30 mouse cellular contexts compared by ENCODE assay signal in genomic region chr16:20637410-20637809, GRCm38 (mm10). TPM values are rescaled to one million over a fixed set of nuclear protein-coding genes. Genes with fewer than 3 reads are reported as not detected.
DNase-seq lines count a peak whose midpoint lies in the region; ATAC-seq lines count a peak whose summit lies in the region.
"Had no signal": no experiment of that assay in that cellular context is flagged by ENCODE, and none has a peak within 500 bp of the region (broad histone marks: within the 10 kb centered on the region; RNA-seq: fewer than 3 reads in every experiment).

No protein-coding gene starts in this region.

- no peak for DNase-seq in hindbrain, embryonic 11.5 days (ENCODE audit: low spot score)
- DNase-seq in midbrain, embryonic 11.5 days (ENCODE audit: low spot score, missing footprints): no peak
- DNase-seq in urinary bladder, adult 2 months (ENCODE audit: low spot score): no peak
- DNase-seq: adrenal gland, adult 8-10 months; adrenal gland, postnatal 14 days; adrenal gland, postnatal 36 days; B cell, adult 2 months; cerebellum, adult 11-12 months; cerebellum, adult 2 months; cerebellum, adult 9-10 months; cerebellum, postnatal 10 days; cerebellum, postnatal 25 days had no signal

- ATAC-seq in forebrain, embryonic 15.5 days (replicated peaks): no peak
- ATAC-seq in forebrain, embryonic 12.5 days (ENCODE audit: low FRiP score): no peak
- ATAC-seq in hindbrain, embryonic 15.5 days (ENCODE audit: low FRiP score, low read depth): no peak
- no peak for ATAC-seq in hindbrain, embryonic 11.5 days (ENCODE audit: low FRiP score)
- ATAC-seq in midbrain, embryonic 16.5 days: no peak
- no peak for ATAC-seq in midbrain, embryonic 11.5 days (ENCODE audit: low FRiP score)
- ATAC-seq in erythroblast, adult 5-6 weeks (replicated peaks; ENCODE audit: low FRiP score, poor library complexity, severe bottlenecking): 0 out of 2 replicates have a peak, but pooled peaks have one; percentile 51
- ATAC-seq: activated CD4-positive, CD25-positive, alpha-beta regulatory T cell, adult 4 months; CD4-positive, CD25-positive, alpha-beta regulatory T cell, adult 4 months; forebrain, embryonic 13.5 days; Patski had no signal

- H3K4me1 ChIP-seq in forebrain, embryonic 15.5 days: peaks cover 21% of the 10 kb centered on the region
- H3K4me1 ChIP-seq in forebrain, embryonic 12.5 days: no peaks in the 10 kb centered on the region
- H3K4me1 ChIP-seq in hindbrain, embryonic 15.5 days (replicated peaks): peaks cover 8% of the 10 kb centered on the region
- no peaks in the 10 kb centered on the region; the same call in 1 of the 2 replicates for H3K4me1 ChIP-seq in hindbrain, embryonic 11.5 days (replicated peaks; ENCODE audit: control insufficient read depth, insufficient read depth, low read length)
- H3K4me1 ChIP-seq in midbrain, embryonic 16.5 days (ENCODE audit: control insufficient read depth, insufficient read depth, low read length): no peaks in the 10 kb centered on the region
- no peaks in the 10 kb centered on the region for H3K4me1 ChIP-seq in midbrain, embryonic 11.5 days (ENCODE audit: control insufficient read depth, insufficient read depth, low read length)
- H3K4me1 ChIP-seq: embryonic facial prominence, embryonic 10.5 days; embryonic facial prominence, embryonic 12.5 days had no signal

- no peaks in the 10 kb centered on the region for H3K36me3 ChIP-seq in forebrain, embryonic 15.5 days
- no peaks in the 10 kb centered on the region for H3K36me3 ChIP-seq in forebrain, embryonic 12.5 days (replicated peaks)
- H3K36me3 ChIP-seq in hindbrain, embryonic 15.5 days: peaks cover 4% of the 10 kb centered on the region
- H3K36me3 ChIP-seq in hindbrain, embryonic 11.5 days (ENCODE audit: control insufficient read depth, insufficient read depth, low read length): no peaks in the 10 kb centered on the region
- peaks cover 6% of the 10 kb centered on the region; the same call in 1 of the 2 replicates for H3K36me3 ChIP-seq in midbrain, embryonic 16.5 days (ENCODE audit: control insufficient read depth, insufficient read depth, low read length)
- H3K36me3 ChIP-seq in midbrain, embryonic 11.5 days (ENCODE audit: control insufficient read depth, insufficient read depth, low read length): no peaks in the 10 kb centered on the region
- H3K36me3 ChIP-seq: embryonic facial prominence, embryonic 10.5 days; embryonic facial prominence, embryonic 12.5 days; G1E had no signal

- no peaks in the 10 kb centered on the region for H3K27me3 ChIP-seq in forebrain, embryonic 15.5 days
- H3K27me3 ChIP-seq in forebrain, embryonic 12.5 days: no peaks in the 10 kb centered on the region
- H3K27me3 ChIP-seq in hindbrain, embryonic 15.5 days: no peaks in the 10 kb centered on the region
- H3K27me3 ChIP-seq in hindbrain, embryonic 11.5 days (ENCODE audit: control insufficient read depth, insufficient read depth, low read length): no peaks in the 10 kb centered on the region
- H3K27me3 ChIP-seq in midbrain, embryonic 16.5 days (ENCODE audit: control insufficient read depth, insufficient read depth, low read depth, low read length): no peaks in the 10 kb centered on the region
- H3K27me3 ChIP-seq in midbrain, embryonic 11.5 days (ENCODE audit: control insufficient read depth, insufficient read depth, low read length): no peaks in the 10 kb centered on the region
- H3K27me3 ChIP-seq: CH12.LX; embryonic facial prominence, embryonic 12.5 days; forebrain, embryonic 13.5 days had no signal

- H3K9me3 ChIP-seq in forebrain, embryonic 15.5 days: no peaks in the 10 kb centered on the region
- no peaks in the 10 kb centered on the region for H3K9me3 ChIP-seq in forebrain, embryonic 12.5 days
- no peaks in the 10 kb centered on the region for H3K9me3 ChIP-seq in hindbrain, embryonic 15.5 days
- no peaks in the 10 kb centered on the region for H3K9me3 ChIP-seq in hindbrain, embryonic 11.5 days (ENCODE audit: control insufficient read depth, low read length)
- no peaks in the 10 kb centered on the region for H3K9me3 ChIP-seq in midbrain, embryonic 16.5 days (replicated peaks; ENCODE audit: control insufficient read depth, low read length, poor library complexity, severe bottlenecking)
- no peaks in the 10 kb centered on the region for H3K9me3 ChIP-seq in midbrain, embryonic 11.5 days (ENCODE audit: control insufficient read depth, low read length)
- H3K9me3 ChIP-seq: embryonic facial prominence, embryonic 10.5 days; embryonic facial prominence, embryonic 12.5 days; forebrain, embryonic 10.5 days; forebrain, embryonic 13.5 days; G1E had no signal

- no peak overlapping the region for H3K4me3 ChIP-seq in forebrain, embryonic 15.5 days
- H3K4me3 ChIP-seq in forebrain, embryonic 12.5 days (replicated peaks): no peak overlapping the region
- H3K4me3 ChIP-seq in hindbrain, embryonic 15.5 days: no peak overlapping the region
- H3K4me3 ChIP-seq in hindbrain, embryonic 11.5 days (ENCODE audit: low read depth, low read length): no peak overlapping the region
- H3K4me3 ChIP-seq in midbrain, embryonic 16.5 days (ENCODE audit: low read depth, low read length): no peak overlapping the region
- H3K4me3 ChIP-seq in midbrain, embryonic 11.5 days (ENCODE audit: low read depth, low read length): no peak overlapping the region
- H3K4me3 ChIP-seq: embryonic facial prominence, embryonic 10.5 days; embryonic facial prominence, embryonic 12.5 days; erythroblast, embryonic 14.5 days; forebrain, embryonic 10.5 days; forebrain, embryonic 13.5 days had no signal

- no peak overlapping the region for H3K4me2 ChIP-seq in forebrain, embryonic 15.5 days (replicated peaks)
- no peak overlapping the region for H3K4me2 ChIP-seq in forebrain, embryonic 12.5 days
- no peak overlapping the region for H3K4me2 ChIP-seq in hindbrain, embryonic 15.5 days
- H3K4me2 ChIP-seq in hindbrain, embryonic 11.5 days (replicated peaks; ENCODE audit: low read depth, low read length): no peak overlapping the region
- no peak overlapping the region for H3K4me2 ChIP-seq in midbrain, embryonic 16.5 days (ENCODE audit: low read length)
- no peak overlapping the region for H3K4me2 ChIP-seq in midbrain, embryonic 11.5 days
- H3K4me2 ChIP-seq: embryonic facial prominence, embryonic 12.5 days; forebrain, embryonic 13.5 days had no signal

- H3K27ac ChIP-seq in forebrain, embryonic 15.5 days (replicated peaks): peak overlapping the region; percentile 79; the same call in 1 of the 2 replicates
- no peak overlapping the region for H3K27ac ChIP-seq in forebrain, embryonic 12.5 days
- 0 out of 2 replicates have a peak overlapping the region, but pooled peaks have one; percentile 41 for H3K27ac ChIP-seq in hindbrain, embryonic 15.5 days (replicated peaks)
- no peak overlapping the region for H3K27ac ChIP-seq in hindbrain, embryonic 11.5 days (ENCODE audit: low read depth, low read length)
- 0 out of 2 replicates have a peak overlapping the region, but pooled peaks have one; percentile 52 for H3K27ac ChIP-seq in midbrain, embryonic 16.5 days (ENCODE audit: low read length)
- no peak overlapping the region for H3K27ac ChIP-seq in midbrain, embryonic 11.5 days (ENCODE audit: low read depth, low read length)
- H3K27ac ChIP-seq: embryonic facial prominence, embryonic 10.5 days; embryonic facial prominence, embryonic 12.5 days; forebrain, embryonic 10.5 days; forebrain, embryonic 13.5 days had no signal

- WGBS in forebrain, embryonic 15.5 days: 88% methylated on average over 8 of the region's 8 CpGs
- 82% methylated on average over 8 of the region's 8 CpGs for WGBS in forebrain, embryonic 12.5 days
- WGBS in hindbrain, embryonic 15.5 days: 82% methylated on average over 8 of the region's 8 CpGs
- WGBS in hindbrain, embryonic 11.5 days: 85% methylated on average over 8 of the region's 8 CpGs
- 85% methylated on average over 8 of the region's 8 CpGs for WGBS in midbrain, embryonic 16.5 days
- 82% methylated on average over 8 of the region's 8 CpGs for WGBS in midbrain, embryonic 11.5 days

- no peak overlapping the region for H3K9ac ChIP-seq in forebrain, embryonic 15.5 days (replicated peaks)
- no peak overlapping the region for H3K9ac ChIP-seq in forebrain, embryonic 12.5 days
- H3K9ac ChIP-seq in hindbrain, embryonic 15.5 days: no peak overlapping the region
- H3K9ac ChIP-seq in hindbrain, embryonic 11.5 days (ENCODE audit: low read depth, low read length): no peak overlapping the region
- H3K9ac ChIP-seq in midbrain, embryonic 16.5 days (ENCODE audit: low read depth, low read length): no peak overlapping the region
- H3K9ac ChIP-seq in midbrain, embryonic 11.5 days (ENCODE audit: low read length): no peak overlapping the region
- H3K9ac ChIP-seq: embryonic facial prominence, embryonic 12.5 days; forebrain, embryonic 13.5 days had no signal

RNA-seq across cellular contexts. Expression of gene Ece2, which starts 7.8 kb away (rescaled TPM):
- 11.9 and 12.7 TPM in 2 replicates for polyA plus RNA-seq in forebrain, embryonic 15.5 days (2015; fragmentation: Nextera tagmentation; extraction: Ambion mirVana)
- polyA plus RNA-seq in forebrain, embryonic 12.5 days (2016; fragmentation: Nextera tagmentation; extraction: Ambion mirVana): 7.2 and 8.5 TPM in 2 replicates
- polyA plus RNA-seq in hindbrain, embryonic 15.5 days (2015; fragmentation: Nextera tagmentation; extraction: Ambion mirVana): 15.1 and 18.1 TPM in 2 replicates
- 3.1 and 3.5 TPM in 2 replicates for polyA plus RNA-seq in hindbrain, embryonic 11.5 days (2014; fragmentation: Nextera tagmentation; extraction: Ambion mirVana)
- 23.2 and 23.6 TPM in 2 replicates for polyA plus RNA-seq in midbrain, embryonic 16.5 days (2015; fragmentation: Nextera tagmentation; extraction: Ambion mirVana)
- polyA plus RNA-seq in midbrain, embryonic 11.5 days (2014; fragmentation: Nextera tagmentation; extraction: Ambion mirVana): 2.5 and 4.0 TPM in 2 replicates
- not detected in 2 replicates for total RNA-seq in erythroblast, adult 5-6 weeks (2015; ENCODE audit: low replicate concordance)
- total RNA-seq in erythroblast, adult 5-6 weeks (2017; ENCODE audit: low replicate concordance): not detected in 2 replicates
- 2.1 and 2.5 TPM in 2 replicates for polyA plus RNA-seq in urinary bladder, adult 2 months (2012; rRNA removed)
- polyA plus RNA-seq: activated CD4-positive, CD25-positive, alpha-beta regulatory T cell, adult 4 months; CD4-positive, CD25-positive, alpha-beta regulatory T cell, adult 4 months; erythroblast, embryonic 14.5 days; G1E had no signal

RNA-seq across cellular contexts. Expression of gene Psmd2, which starts 14.0 kb away (rescaled TPM):
- polyA plus RNA-seq in forebrain, embryonic 15.5 days (2015; fragmentation: Nextera tagmentation; extraction: Ambion mirVana): 379 and 388 TPM in 2 replicates
- 445 and 466 TPM in 2 replicates for polyA plus RNA-seq in forebrain, embryonic 12.5 days (2016; fragmentation: Nextera tagmentation; extraction: Ambion mirVana)
- polyA plus RNA-seq in hindbrain, embryonic 15.5 days (2015; fragmentation: Nextera tagmentation; extraction: Ambion mirVana): 342 and 357 TPM in 2 replicates
- 427 and 504 TPM in 2 replicates for polyA plus RNA-seq in hindbrain, embryonic 11.5 days (2014; fragmentation: Nextera tagmentation; extraction: Ambion mirVana)
- 365 and 371 TPM in 2 replicates for polyA plus RNA-seq in midbrain, embryonic 16.5 days (2015; fragmentation: Nextera tagmentation; extraction: Ambion mirVana)
- polyA plus RNA-seq in midbrain, embryonic 11.5 days (2014; fragmentation: Nextera tagmentation; extraction: Ambion mirVana): 474 and 502 TPM in 2 replicates
- total RNA-seq in erythroblast, adult 5-6 weeks (2015; ENCODE audit: low replicate concordance): 27.9 and 60.4 TPM in 2 replicates
- total RNA-seq in erythroblast, adult 5-6 weeks (2017; ENCODE audit: low replicate concordance): 82.0 and 97.2 TPM in 2 replicates
- polyA plus RNA-seq in urinary bladder, adult 2 months (2012; rRNA removed): 126 and 133 TPM in 2 replicates

RNA-seq across cellular contexts. Expression of gene Camk2n2, which starts 16.3 kb away (rescaled TPM):
- 19.2 and 20.9 TPM in 2 replicates for polyA plus RNA-seq in forebrain, embryonic 15.5 days (2015; fragmentation: Nextera tagmentation; extraction: Ambion mirVana)
- 7.4 and 7.9 TPM in 2 replicates for polyA plus RNA-seq in forebrain, embryonic 12.5 days (2016; fragmentation: Nextera tagmentation; extraction: Ambion mirVana)
- 42.6 and 43.0 TPM in 2 replicates for polyA plus RNA-seq in hindbrain, embryonic 15.5 days (2015; fragmentation: Nextera tagmentation; extraction: Ambion mirVana)
- polyA plus RNA-seq in hindbrain, embryonic 11.5 days (2014; fragmentation: Nextera tagmentation; extraction: Ambion mirVana): 6.0 and 6.2 TPM in 2 replicates
- polyA plus RNA-seq in midbrain, embryonic 16.5 days (2015; fragmentation: Nextera tagmentation; extraction: Ambion mirVana): 34.5 and 40.1 TPM in 2 replicates
- polyA plus RNA-seq in midbrain, embryonic 11.5 days (2014; fragmentation: Nextera tagmentation; extraction: Ambion mirVana): 4.9 and 5.2 TPM in 2 replicates
- total RNA-seq in erythroblast, adult 5-6 weeks (2015; ENCODE audit: low replicate concordance): not detected in 2 replicates
- total RNA-seq in erythroblast, adult 5-6 weeks (2017; ENCODE audit: low replicate concordance): 0.94 TPM in 1 of 2 replicates, not detected in the other
- polyA plus RNA-seq in urinary bladder, adult 2 months (2012; rRNA removed): 1.8 and 1.9 TPM in 2 replicates
- polyA plus RNA-seq: activated CD4-positive, CD25-positive, alpha-beta regulatory T cell, adult 4 months; CD4-positive, CD25-positive, alpha-beta regulatory T cell, adult 4 months; erythroblast, embryonic 14.5 days had no signal

RNA-seq across cellular contexts. Expression of gene Alg3, which starts 25.9 kb away (rescaled TPM):
- polyA plus RNA-seq in forebrain, embryonic 15.5 days (2015; fragmentation: Nextera tagmentation; extraction: Ambion mirVana): 30.5 and 34.0 TPM in 2 replicates
- 40.1 and 41.5 TPM in 2 replicates for polyA plus RNA-seq in forebrain, embryonic 12.5 days (2016; fragmentation: Nextera tagmentation; extraction: Ambion mirVana)
- 36.5 and 46.2 TPM in 2 replicates for polyA plus RNA-seq in hindbrain, embryonic 15.5 days (2015; fragmentation: Nextera tagmentation; extraction: Ambion mirVana)
- polyA plus RNA-seq in hindbrain, embryonic 11.5 days (2014; fragmentation: Nextera tagmentation; extraction: Ambion mirVana): 54.1 and 54.5 TPM in 2 replicates
- 39.6 and 41.6 TPM in 2 replicates for polyA plus RNA-seq in midbrain, embryonic 16.5 days (2015; fragmentation: Nextera tagmentation; extraction: Ambion mirVana)
- 54.6 and 55.1 TPM in 2 replicates for polyA plus RNA-seq in midbrain, embryonic 11.5 days (2014; fragmentation: Nextera tagmentation; extraction: Ambion mirVana)
- 7.7 and 22.7 TPM in 2 replicates for total RNA-seq in erythroblast, adult 5-6 weeks (2015; ENCODE audit: low replicate concordance)
- 1.4 TPM in 1 of 2 replicates, not detected in the other for total RNA-seq in erythroblast, adult 5-6 weeks (2017; ENCODE audit: low replicate concordance)
- polyA plus RNA-seq in urinary bladder, adult 2 months (2012; rRNA removed): 12.4 and 16.1 TPM in 2 replicates

RNA-seq across cellular contexts. Expression of gene Gm49333, which starts 26.0 kb away (rescaled TPM):
- polyA plus RNA-seq in forebrain, embryonic 15.5 days (2015; fragmentation: Nextera tagmentation; extraction: Ambion mirVana): not detected in 2 replicates
- polyA plus RNA-seq in forebrain, embryonic 12.5 days (2016; fragmentation: Nextera tagmentation; extraction: Ambion mirVana): not detected in 2 replicates
- polyA plus RNA-seq in hindbrain, embryonic 15.5 days (2015; fragmentation: Nextera tagmentation; extraction: Ambion mirVana): not detected in 2 replicates
- polyA plus RNA-seq in hindbrain, embryonic 11.5 days (2014; fragmentation: Nextera tagmentation; extraction: Ambion mirVana): not detected in 2 replicates
- not detected in 2 replicates for polyA plus RNA-seq in midbrain, embryonic 16.5 days (2015; fragmentation: Nextera tagmentation; extraction: Ambion mirVana)
- 0.50 TPM in 1 of 2 replicates, not detected in the other for polyA plus RNA-seq in midbrain, embryonic 11.5 days (2014; fragmentation: Nextera tagmentation; extraction: Ambion mirVana)
- total RNA-seq in erythroblast, adult 5-6 weeks (2015; ENCODE audit: low replicate concordance): not detected in 2 replicates
- total RNA-seq in erythroblast, adult 5-6 weeks (2017; ENCODE audit: low replicate concordance): not detected in 2 replicates
- polyA plus RNA-seq in urinary bladder, adult 2 months (2012; rRNA removed): not detected in 2 replicates
- total RNA-seq: adrenal gland, adult 18-20 months; adrenal gland, adult 8-10 months; adrenal gland, postnatal 14 days; CH12.LX; G1E had no signal
- polyA plus RNA-seq: activated CD4-positive, CD25-positive, alpha-beta regulatory T cell, adult 4 months; CD4-positive, CD25-positive, alpha-beta regulatory T cell, adult 4 months; cerebellum, adult 2 months; cortical plate, adult 2 months; embryonic facial prominence, embryonic 12.5 days; erythroblast, embryonic 14.5 days; forebrain, embryonic 10.5 days; forebrain, embryonic 16.5 days; G1E had no signal

Comparison
In these comparisons a context has a peak if more than half of its experiments do, and no peak if none do; other contexts are left out.
1. H3K27ac ChIP-seq: peak in forebrain, embryonic 15.5 days (single experiment), hindbrain, embryonic 15.5 days (single experiment) and midbrain, embryonic 16.5 days (single experiment); none in forebrain, embryonic 12.5 days (single experiment), hindbrain, embryonic 11.5 days (single experiment) and midbrain, embryonic 11.5 days (single experiment).